Mouse (Mus musculus): ENCODE measurements around the gene Wbp4. TPM values are rescaled to one million over a fixed set of nuclear protein-coding genes. Genes with fewer than 3 reads are reported as not detected.

Gene Wbp4
- polyA plus RNA-seq, 1 experiment from 2014 or later, result 46.1 TPM

GRCm38 (mm10) chr14:79490246-79490645 lies 8.9 kb upstream of the Wbp4 start:
- no peak for DNase-seq
- Histone ChIP-seq H3K4me1 (ENCODE audit: insufficient read depth) (peaks cover 3% of the 10 kb centered on the region; the same call in 1 of the 2 replicates), H3K36me3 (ENCODE audit: insufficient read depth) (no peaks in the 10 kb centered on the region), H3K9me3 (ENCODE audit: low read depth, low read length) (no peaks in the 10 kb centered on the region), H3K27ac (ENCODE audit: low read depth) (no peak overlapping the region), H3K9ac (no peak overlapping the region), H3K4me2 (no peak overlapping the region), H3K27me3 (ENCODE audit: insufficient read depth, low read length) (no peaks in the 10 kb centered on the region), H3K4me3 (ENCODE audit: low read depth, low read length) (no peak overlapping the region)
- WGBS, result 58% methylated on average over 3 of the region's 3 CpGs
- ATAC-seq (ENCODE audit: insufficient read depth), result no peak
- no peak for TF ChIP-seq CTCF (IDR thresholded peaks at IDR 0.05; ENCODE audit: low read depth)

- ATAC-seq (ENCODE audit: insufficient read depth) (no peak), DNase-seq (no peak)
- Histone ChIP-seq H3K4me2 (no peak overlapping the region), H3K9me3 (ENCODE audit: low read depth, low read length) (no peaks in the 10 kb centered on the region), H3K27me3 (ENCODE audit: insufficient read depth, low read length) (no peaks in the 10 kb centered on the region), H3K4me3 (ENCODE audit: low read depth, low read length) (no peak overlapping the region), H3K36me3 (ENCODE audit: insufficient read depth) (no peaks in the 10 kb centered on the region), H3K27ac (ENCODE audit: low read depth) (no peak overlapping the region), H3K4me1 (ENCODE audit: insufficient read depth) (peaks cover 3% of the 10 kb centered on the region; the same call in 1 of the 2 replicates), H3K9ac (no peak overlapping the region)
- no peak for TF ChIP-seq CTCF (IDR thresholded peaks at IDR 0.05; ENCODE audit: low read depth)
- WGBS, result 62% methylated on average over 12 of the region's 12 CpGs
Observed at GRCm38 (mm10) chr14:79489150-79489549, 7.8 kb upstream of the Wbp4 start.

GRCm38 (mm10) chr14:79488531-79488930 lies 7.2 kb upstream of the Wbp4 start:
- DNase-seq (no peak), ATAC-seq (ENCODE audit: insufficient read depth) (no peak)
- no peak overlapping the region for H3K4me3 ChIP-seq (ENCODE audit: low read depth, low read length)
- H3K9ac ChIP-seq, result no peak overlapping the region
- no peak overlapping the region for H3K4me2 ChIP-seq
- peaks cover 4% of the 10 kb centered on the region; the same call in 1 of the 2 replicates for H3K4me1 ChIP-seq (ENCODE audit: insufficient read depth)
- WGBS, result 78% methylated on average over 9 of the region's 9 CpGs
- no peak for TF ChIP-seq CTCF (IDR thresholded peaks at IDR 0.05; ENCODE audit: low read depth)
- no peaks in the 10 kb centered on the region for H3K9me3 ChIP-seq (ENCODE audit: low read depth, low read length)
- no peak overlapping the region for H3K27ac ChIP-seq (ENCODE audit: low read depth)
- H3K27me3 ChIP-seq (ENCODE audit: insufficient read depth, low read length), result no peaks in the 10 kb centered on the region
- H3K36me3 ChIP-seq (ENCODE audit: insufficient read depth), result no peaks in the 10 kb centered on the region

DNA sequence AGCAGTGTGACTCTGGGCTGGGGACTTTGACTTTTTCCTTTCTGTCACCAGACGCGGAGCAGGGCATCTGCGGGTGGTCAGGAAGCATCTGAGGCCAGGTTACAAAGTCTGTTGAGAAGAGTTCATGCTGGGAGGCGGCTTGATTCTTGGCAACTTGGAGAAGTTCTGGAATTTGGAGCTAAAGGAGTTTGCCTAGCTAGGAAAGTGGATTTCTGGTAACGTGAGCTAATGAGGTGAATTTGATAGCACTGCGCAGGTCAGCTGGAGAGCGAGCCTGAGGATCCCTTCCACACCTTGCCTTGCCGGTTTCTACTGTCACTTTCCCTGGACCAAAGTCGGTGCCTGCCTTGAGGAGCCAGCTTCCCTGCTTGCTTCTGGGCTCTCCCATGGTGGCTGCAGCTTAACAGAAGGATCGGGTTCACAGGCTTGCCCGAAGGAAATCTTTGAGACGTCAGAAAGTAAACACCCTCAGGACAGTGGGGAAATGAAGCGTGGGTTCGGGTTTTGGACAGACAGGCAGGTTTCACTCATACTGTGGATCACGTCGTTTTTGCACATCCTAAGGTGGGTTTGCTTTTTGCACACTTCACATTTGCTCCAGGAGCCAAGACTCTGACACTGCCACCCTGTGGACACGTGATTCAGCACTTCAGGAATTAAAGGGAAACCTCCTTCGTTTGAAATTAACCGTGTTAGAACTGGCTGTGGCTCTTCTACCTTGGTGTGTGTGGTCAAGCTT lies 5.8 kb upstream of the Wbp4 start:
- ATAC-seq (ENCODE audit: insufficient read depth), result peak; percentile 20
- TF ChIP-seq CTCF (IDR thresholded peaks at IDR 0.05; ENCODE audit: low read depth), result peak; percentile 49
- Histone ChIP-seq H3K27me3 (ENCODE audit: insufficient read depth, low read length) (no peaks in the 10 kb centered on the region), H3K9me3 (ENCODE audit: low read depth, low read length) (no peaks in the 10 kb centered on the region), H3K4me3 (ENCODE audit: low read depth, low read length) (peak overlapping the region; percentile 33), H3K4me2 (peak overlapping the region; percentile 68), H3K9ac (peak overlapping the region; percentile 26), H3K27ac (ENCODE audit: low read depth) (peak overlapping the region; percentile 75; the same call in 1 of the 2 replicates), H3K4me1 (ENCODE audit: insufficient read depth) (peaks cover 10% of the 10 kb centered on the region; the same call in 1 of the 2 replicates), H3K36me3 (ENCODE audit: insufficient read depth) (no peaks in the 10 kb centered on the region)
- 5% methylated on average over 19 of the region's 19 CpGs for WGBS
- peak; percentile 68 for DNase-seq

- Histone ChIP-seq H3K9ac (peak overlapping the region; percentile 26), H3K27me3 (ENCODE audit: insufficient read depth, low read length) (no peaks in the 10 kb centered on the region), H3K4me2 (peak overlapping the region; percentile 68), H3K9me3 (ENCODE audit: low read depth, low read length) (no peaks in the 10 kb centered on the region), H3K4me1 (ENCODE audit: insufficient read depth) (peaks cover 10% of the 10 kb centered on the region; the same call in 1 of the 2 replicates), H3K36me3 (ENCODE audit: insufficient read depth) (no peaks in the 10 kb centered on the region), H3K27ac (ENCODE audit: low read depth) (peak overlapping the region; percentile 75; the same call in 1 of the 2 replicates), H3K4me3 (ENCODE audit: low read depth, low read length) (peak overlapping the region; percentile 33)
- DNase-seq, result no peak
- no peak for ATAC-seq (ENCODE audit: insufficient read depth)
- TF ChIP-seq CTCF (IDR thresholded peaks at IDR 0.05; ENCODE audit: low read depth), result no peak
- 25% methylated on average over 8 of the region's 8 CpGs for WGBS
Observed at GRCm38 (mm10) chr14:79486617-79486992, 5.3 kb upstream of the Wbp4 start.

- TF ChIP-seq CTCF (IDR thresholded peaks at IDR 0.05; ENCODE audit: low read depth), result no peak
- Histone ChIP-seq H3K27ac (ENCODE audit: low read depth) (peak overlapping the region; percentile 100), H3K4me2 (peak overlapping the region; percentile 92), H3K9ac (no peak overlapping the region; the same call in 1 of the 2 replicates), H3K4me3 (ENCODE audit: low read depth, low read length) (peak overlapping the region; percentile 94), H3K4me1 (ENCODE audit: insufficient read depth) (peaks cover 10% of the 10 kb centered on the region; the same call in 1 of the 2 replicates), H3K27me3 (ENCODE audit: insufficient read depth, low read length) (no peaks in the 10 kb centered on the region), H3K9me3 (ENCODE audit: low read depth, low read length) (no peaks in the 10 kb centered on the region), H3K36me3 (ENCODE audit: insufficient read depth) (peaks cover 4% of the 10 kb centered on the region; the same call in 1 of the 2 replicates)
- ATAC-seq (ENCODE audit: insufficient read depth), result no peak
- DNase-seq, result peak; percentile 60
- 50% methylated on average over 8 of the region's 8 CpGs for WGBS
Observed at GRCm38 (mm10) chr14:79483611-79484120, 2.3 kb upstream of the Wbp4 start.

DNA sequence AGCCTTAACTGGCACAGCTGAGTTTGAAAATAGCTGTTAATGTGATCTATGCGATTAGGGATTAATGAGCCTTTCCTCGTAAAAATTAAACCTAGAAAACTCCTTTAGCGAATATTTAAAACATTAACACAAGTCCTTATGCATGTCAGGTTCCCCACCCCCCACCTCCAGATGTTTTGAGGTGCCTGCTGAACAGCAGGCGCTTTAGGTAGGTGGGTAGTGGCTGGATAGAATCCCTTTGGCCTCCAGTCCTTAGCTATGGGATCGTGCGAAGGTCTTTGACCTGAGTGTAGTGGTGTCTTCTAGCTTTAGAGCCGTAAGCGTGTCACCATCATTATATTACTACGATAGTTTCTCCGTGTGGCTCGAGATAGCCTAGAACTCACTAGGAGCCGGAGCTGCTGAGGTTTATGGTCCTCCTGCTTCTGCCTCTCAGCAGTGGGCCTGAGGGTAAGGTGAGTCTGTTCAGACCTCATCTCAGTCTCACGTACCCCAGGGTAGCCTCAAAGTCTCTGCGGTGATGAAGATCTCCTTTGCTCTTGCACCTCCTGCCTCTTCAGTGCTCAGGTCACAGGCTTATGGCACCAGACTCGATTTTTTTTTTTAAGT lies 1.5 kb upstream of the Wbp4 start:
- peak overlapping the region; percentile 92 for H3K4me2 ChIP-seq
- H3K9ac ChIP-seq, result peak overlapping the region; percentile 98
- peaks cover 10% of the 10 kb centered on the region; the same call in 1 of the 2 replicates for H3K4me1 ChIP-seq (ENCODE audit: insufficient read depth)
- whole genome bisulfite sequencing, result 13% methylated on average over 15 of the region's 15 CpGs
- ATAC-seq (ENCODE audit: insufficient read depth), result no peak
- H3K27me3 ChIP-seq (ENCODE audit: insufficient read depth, low read length), result no peaks in the 10 kb centered on the region
- H3K4me3 ChIP-seq (ENCODE audit: low read depth, low read length), result peak overlapping the region; percentile 94
- TF ChIP-seq CTCF (IDR thresholded peaks at IDR 0.05; ENCODE audit: low read depth), result no peak
- peaks cover 4% of the 10 kb centered on the region for H3K36me3 ChIP-seq (ENCODE audit: insufficient read depth)
- no peak for DNase-seq
- H3K9me3 ChIP-seq (ENCODE audit: low read depth, low read length), result no peaks in the 10 kb centered on the region
- peak overlapping the region; percentile 100 for H3K27ac ChIP-seq (ENCODE audit: low read depth)
